Mouse (Mus musculus) forebrain, embryonic 12.5 days (tissue): ENCODE results near the gene Hyal2. TPM values are rescaled to one million over a fixed set of nuclear protein-coding genes. Genes with fewer than 3 reads are reported as not detected.

ENCODE experiments used
- ATAC-seq: fragments of 200-750 bp; cut with Nextera tagmentation; 2 replicates; pipeline ENCODE4 v1.8.0; 2017; ENCODE audit warnings: moderate TSS enrichment; ENCODE audit not compliant: low FRiP score
- H3K27ac ChIP-seq: fragments of 300-500 bp; sonication (generic); 2 replicates; pipeline ENCODE4 v1.5.1; 2016; ENCODE audit warnings: mild to moderate bottlenecking
- H3K27me3 ChIP-seq: fragments of 300-500 bp; sonication (generic); 2 replicates; pipeline ENCODE4 v1.6.1; 2016; ENCODE audit warnings: mild to moderate bottlenecking
- H3K36me3 ChIP-seq: fragments of 300-500 bp; sonication (generic); replicated peaks from 2 replicates; pipeline ENCODE4 v1.6.1; 2016; ENCODE audit warnings: mild to moderate bottlenecking
- H3K4me1 ChIP-seq: fragments of 300-500 bp; sonication (generic); 2 replicates; pipeline ENCODE4 v1.6.1; 2016
- H3K4me2 ChIP-seq: fragments of 300-500 bp; sonication (generic); 2 replicates; pipeline ENCODE4 v1.6.1; 2016; ENCODE audit warnings: mild to moderate bottlenecking, moderate library complexity
- H3K4me3 ChIP-seq: fragments of 300-500 bp; sonication (generic); replicated peaks from 2 replicates; pipeline ENCODE4 v1.5.1; 2016; ENCODE audit warnings: mild to moderate bottlenecking
- H3K9ac ChIP-seq: fragments of 300-500 bp; sonication (generic); 2 replicates; pipeline ENCODE4 v1.6.1; 2016; ENCODE audit warnings: mild to moderate bottlenecking
- H3K9me3 ChIP-seq: fragments of 300-500 bp; sonication (generic); 2 replicates; pipeline ENCODE4 v1.6.1; 2016
- WGBS: fragments of 180-500 bp; shearing (Covaris S2); methylation state at CpG from one replicate; pipeline ENCODE4 v1.1.7; 2016; 5-methylcytosine and 5-hydroxymethylcytosine counted together
- polyA plus RNA-seq: library from polyadenylated mRNA; unstranded; fragments of >200 nt; fragmentation: Nextera tagmentation; extraction: Ambion mirVana; gene quantifications from 2 replicates; pipeline ENCODE4 v1.2.1, GENCODE M21; 2016

The Hyal2 gene
- polyA plus RNA-seq, 1 experiment from 2014 or later, result 108 TPM

DNA sequence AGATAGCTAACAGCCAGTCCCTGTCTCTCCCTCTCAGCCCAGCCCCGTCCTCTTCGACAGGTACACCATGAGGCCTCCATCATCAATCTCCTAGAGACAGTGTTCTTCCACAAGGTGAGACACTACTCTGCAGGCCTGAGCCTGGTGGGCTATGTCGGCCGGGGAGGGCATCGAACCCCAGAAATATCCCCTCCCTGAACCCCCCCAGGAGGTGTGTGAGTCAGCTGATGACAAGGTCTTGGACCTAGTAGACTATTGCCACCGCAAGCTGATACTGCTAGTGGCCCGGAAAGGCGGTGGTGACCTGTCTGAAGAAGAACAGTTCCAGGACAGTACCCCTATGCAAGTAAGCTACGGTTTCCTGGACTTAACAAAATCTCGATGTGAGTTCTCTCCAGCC lies 18.9 kb upstream of the Hyal2 start:
- WGBS, result 90% methylated on average over 10 of the region's 10 CpGs
- Histone ChIP-seq H3K27ac (no peak overlapping the region), H3K4me3 (no peak overlapping the region), H3K9me3 (no peaks in the 10 kb centered on the region), H3K27me3 (peaks cover 59% of the 10 kb centered on the region), H3K36me3 (peaks cover 11% of the 10 kb centered on the region), H3K4me2 (no peak overlapping the region), H3K9ac (no peak overlapping the region), H3K4me1 (peaks cover 44% of the 10 kb centered on the region)
- no peak for ATAC-seq

DNA sequence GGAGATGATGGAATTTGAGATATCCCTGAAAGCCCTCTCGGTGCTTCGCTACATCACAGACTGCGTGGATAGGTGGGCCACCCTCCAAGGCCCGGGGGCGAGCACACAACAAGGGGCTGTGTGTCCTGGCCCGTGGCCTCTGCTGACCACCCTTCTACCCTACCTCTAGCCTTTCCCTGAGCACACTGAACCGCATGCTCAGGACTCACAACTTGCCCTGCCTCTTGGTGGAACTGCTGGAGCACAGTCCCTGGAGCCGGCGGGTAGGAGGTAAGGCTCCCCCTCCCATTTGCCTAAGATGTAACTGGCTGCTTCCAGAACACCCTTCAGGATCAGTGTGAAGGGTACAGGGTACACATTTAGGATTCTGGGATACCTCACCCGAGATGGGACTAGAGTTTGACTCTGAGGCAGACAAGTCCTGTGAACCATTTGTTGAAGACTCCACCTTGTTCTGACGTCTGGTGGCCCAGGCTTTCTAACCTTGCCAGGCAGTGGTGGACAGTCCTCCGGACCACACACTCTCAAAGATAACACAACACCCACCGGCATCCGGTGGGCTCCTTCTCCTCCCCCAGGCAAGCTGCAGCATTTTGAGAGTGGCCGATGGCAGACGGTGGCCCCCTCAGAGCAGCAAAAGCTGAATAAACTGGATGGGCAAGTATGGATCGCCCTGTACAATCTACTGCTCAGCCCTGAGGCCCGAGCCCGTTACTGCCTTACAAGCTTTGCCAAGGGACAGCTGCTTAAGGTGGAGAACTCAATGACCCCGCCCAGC lies 18.3 kb upstream of the Hyal2 start:
- peaks cover 4% of the 10 kb centered on the region for H3K36me3 ChIP-seq
- no peak for ATAC-seq
- no peak overlapping the region for H3K4me2 ChIP-seq
- H3K4me3 ChIP-seq, result no peak overlapping the region
- 90% methylated on average over 20 of the region's 20 CpGs for WGBS
- H3K9ac ChIP-seq, result no peak overlapping the region
- no peaks in the 10 kb centered on the region for H3K9me3 ChIP-seq
- no peak overlapping the region for H3K27ac ChIP-seq
- H3K4me1 ChIP-seq, result peaks cover 47% of the 10 kb centered on the region
- peaks cover 59% of the 10 kb centered on the region for H3K27me3 ChIP-seq

DNA sequence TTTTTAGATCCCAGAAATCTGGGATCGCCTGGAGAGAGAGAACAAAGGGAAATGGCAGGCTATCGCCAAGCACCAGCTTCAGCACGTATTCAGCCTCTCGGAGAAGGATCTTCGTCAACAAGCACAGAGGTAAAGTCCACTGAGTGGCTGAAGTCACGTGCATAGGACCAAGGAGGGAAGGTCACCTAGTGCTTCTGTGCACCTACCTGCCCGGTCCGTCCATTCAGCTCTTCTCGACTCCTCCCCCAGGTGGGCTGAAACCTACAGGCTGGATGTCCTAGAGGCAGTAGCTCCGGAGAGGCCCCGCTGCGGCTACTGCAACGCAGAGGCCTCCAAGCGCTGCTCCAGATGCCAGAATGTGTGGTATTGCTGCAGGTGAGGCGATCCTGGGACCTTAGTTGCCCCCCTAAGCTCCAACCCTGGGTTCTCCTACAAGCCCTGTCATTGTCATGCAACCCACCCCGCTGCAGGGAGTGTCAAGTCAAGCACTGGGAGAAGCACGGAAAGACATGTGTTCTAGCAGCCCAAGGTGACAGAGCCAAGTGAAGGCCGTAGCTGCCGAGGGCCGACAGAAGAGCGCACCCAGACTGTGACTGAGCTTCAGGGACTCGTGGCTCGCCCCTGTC lies 17.1 kb upstream of the Hyal2 start:
- ATAC-seq, result no peak
- Histone ChIP-seq H3K9me3 (no peaks in the 10 kb centered on the region), H3K27ac (no peak overlapping the region), H3K4me3 (peak overlapping the region; percentile 40), H3K27me3 (peaks cover 59% of the 10 kb centered on the region), H3K4me2 (peak overlapping the region; percentile 61), H3K36me3 (no peaks in the 10 kb centered on the region), H3K9ac (0 out of 2 replicates have a peak overlapping the region, but pooled peaks have one; percentile 51), H3K4me1 (peaks cover 53% of the 10 kb centered on the region)
- 26% methylated on average over 23 of the region's 23 CpGs for WGBS

DNA sequence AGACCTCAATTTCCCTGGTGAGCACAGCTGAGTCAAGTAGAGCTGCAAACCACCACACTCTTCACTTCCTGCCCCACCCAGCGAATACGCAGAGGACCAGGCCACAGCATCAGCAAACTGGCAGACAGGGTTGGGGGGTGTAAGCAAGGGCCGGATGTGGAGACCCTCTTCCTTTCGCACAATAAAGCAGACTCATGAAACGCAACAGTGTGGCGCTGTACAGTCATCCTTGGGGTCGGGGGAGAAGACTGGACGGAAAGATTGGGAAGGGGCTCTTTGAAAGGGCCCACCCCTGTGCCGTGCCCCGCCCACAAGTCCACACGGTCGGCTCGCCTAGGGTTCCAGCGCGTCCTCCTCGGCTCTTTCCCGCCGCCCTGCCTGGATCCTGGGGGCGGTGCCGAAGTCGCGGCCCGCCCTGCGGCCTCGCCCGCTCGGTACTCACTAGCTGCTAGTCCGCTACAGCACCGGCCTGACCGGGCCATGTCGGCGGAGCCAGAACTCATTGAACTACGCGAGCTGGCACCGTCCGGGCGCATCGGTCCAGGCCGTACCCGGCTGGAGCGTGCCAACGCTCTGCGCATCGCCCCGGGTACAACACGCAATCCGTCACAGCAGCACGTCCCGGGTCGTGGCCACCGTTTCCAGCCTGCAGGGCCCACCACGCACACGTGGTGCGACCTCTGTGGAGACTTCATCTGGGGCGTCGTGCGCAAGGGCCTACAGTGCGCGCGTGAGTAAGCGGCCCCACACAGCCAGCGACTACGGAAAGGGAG lies 16.4 kb upstream of the Hyal2 start, which contains the start of gene Rassf1:
Rassf1 (plus strand) TSS at position 439 of the 773 bp plus-strand sequence.
- 0 out of 2 replicates have a peak, but pooled peaks have one; percentile 2 for ATAC-seq
- Histone ChIP-seq H3K4me3 (peak within 1 kb of the TSS; percentile 40), H3K9me3 (no peaks in the 10 kb centered on the region), H3K4me2 (peak within 1 kb of the TSS; percentile 61), H3K9ac (peak within 1 kb of the TSS; percentile 51), H3K4me1 (peaks cover 58% of the 10 kb centered on the region), H3K36me3 (no peaks in the 10 kb centered on the region), H3K27ac (0 out of 2 replicates have a peak within 1 kb of the TSS, but pooled peaks have one; percentile 4), H3K27me3 (peaks cover 59% of the 10 kb centered on the region)
- WGBS, result 1% methylated on average over 63 of the region's 63 CpGs

DNA sequence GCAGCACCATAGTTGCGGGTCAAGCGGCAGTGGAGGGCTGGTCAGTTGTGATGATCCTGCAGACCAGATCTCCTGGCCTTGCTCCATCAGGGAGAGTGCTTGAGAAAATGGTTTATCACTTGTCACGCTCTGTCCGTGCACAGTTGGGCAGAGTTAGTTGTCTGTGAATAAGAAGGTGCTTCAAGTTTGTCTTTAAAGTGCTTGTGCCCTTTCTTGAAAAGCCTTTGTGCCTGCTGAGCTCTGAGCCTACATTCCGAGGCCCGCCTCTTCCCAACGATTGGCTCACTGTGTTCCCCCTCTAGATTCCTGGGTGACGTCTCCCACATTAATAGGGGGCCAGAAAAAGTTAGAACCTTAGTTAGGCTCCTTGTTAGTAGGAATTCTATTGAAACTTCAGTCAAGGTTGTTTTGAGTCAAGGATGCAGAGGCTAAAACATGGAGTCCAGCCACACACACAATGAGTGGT lies 15.8 kb upstream of the Hyal2 start:
- ATAC-seq, result no peak
- WGBS, result 7% methylated on average over 8 of the region's 8 CpGs
- peaks cover 59% of the 10 kb centered on the region for H3K27me3 ChIP-seq

DNA sequence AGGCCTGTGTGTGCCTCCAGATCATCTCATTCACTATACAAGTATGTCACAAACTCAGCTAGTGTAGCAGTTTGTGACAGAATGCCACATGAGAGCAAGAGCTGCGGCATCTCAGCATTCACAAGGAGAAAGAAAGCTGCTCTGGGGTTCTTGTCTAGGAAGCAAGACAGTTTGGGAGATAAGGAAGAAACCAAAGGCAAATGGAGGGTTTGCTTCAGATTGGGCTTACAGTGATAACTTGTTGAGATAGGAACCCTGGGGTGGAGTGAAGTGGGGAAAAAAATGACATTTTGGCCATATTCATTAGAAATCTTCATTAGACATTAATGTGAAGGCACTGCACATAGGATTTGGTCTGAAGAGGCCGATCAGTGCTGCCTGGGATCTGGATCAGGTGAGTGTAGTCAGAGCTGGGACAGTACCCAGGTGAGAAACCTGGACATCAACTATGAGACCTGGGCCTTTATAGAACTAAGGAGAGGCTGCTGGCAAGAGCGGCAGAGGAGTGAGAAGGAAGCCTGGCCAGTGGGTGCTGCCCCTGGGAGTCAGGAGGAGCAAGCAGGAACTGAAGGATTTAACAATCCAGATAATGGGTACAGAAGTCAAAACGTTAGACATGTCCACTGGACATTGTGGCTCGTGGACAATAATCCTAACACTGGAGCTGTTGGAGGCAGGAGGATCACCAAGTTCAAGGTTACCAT lies 14.9 kb upstream of the Hyal2 start:
- no peaks in the 10 kb centered on the region for H3K9me3 ChIP-seq
- peak overlapping the region; percentile 82 for H3K4me2 ChIP-seq
- 78% methylated on average over 5 of the region's 5 CpGs for WGBS
- H3K4me1 ChIP-seq, result peaks cover 55% of the 10 kb centered on the region
- ATAC-seq, result no peak
- peaks cover 57% of the 10 kb centered on the region for H3K27me3 ChIP-seq
- peak overlapping the region; percentile 63; the same call in 1 of the 2 replicates for H3K4me3 ChIP-seq
- H3K27ac ChIP-seq, result no peak overlapping the region
- peaks cover 9% of the 10 kb centered on the region for H3K36me3 ChIP-seq
- H3K9ac ChIP-seq, result no peak overlapping the region

More for the DNA sequence above, 15.8 kb upstream of the Hyal2 start:
- Histone ChIP-seq H3K9me3 (no peaks in the 10 kb centered on the region), H3K27ac (0 out of 2 replicates have a peak overlapping the region, but pooled peaks have one; percentile 4), H3K36me3 (0 out of 2 replicates have a peak, but pooled peaks cover under 1% of the 10 kb centered on the region), H3K9ac (peak overlapping the region; percentile 51), H3K4me1 (peaks cover 58% of the 10 kb centered on the region), H3K4me2 (peak overlapping the region; percentile 61), H3K4me3 (peak overlapping the region; percentile 40)

DNA sequence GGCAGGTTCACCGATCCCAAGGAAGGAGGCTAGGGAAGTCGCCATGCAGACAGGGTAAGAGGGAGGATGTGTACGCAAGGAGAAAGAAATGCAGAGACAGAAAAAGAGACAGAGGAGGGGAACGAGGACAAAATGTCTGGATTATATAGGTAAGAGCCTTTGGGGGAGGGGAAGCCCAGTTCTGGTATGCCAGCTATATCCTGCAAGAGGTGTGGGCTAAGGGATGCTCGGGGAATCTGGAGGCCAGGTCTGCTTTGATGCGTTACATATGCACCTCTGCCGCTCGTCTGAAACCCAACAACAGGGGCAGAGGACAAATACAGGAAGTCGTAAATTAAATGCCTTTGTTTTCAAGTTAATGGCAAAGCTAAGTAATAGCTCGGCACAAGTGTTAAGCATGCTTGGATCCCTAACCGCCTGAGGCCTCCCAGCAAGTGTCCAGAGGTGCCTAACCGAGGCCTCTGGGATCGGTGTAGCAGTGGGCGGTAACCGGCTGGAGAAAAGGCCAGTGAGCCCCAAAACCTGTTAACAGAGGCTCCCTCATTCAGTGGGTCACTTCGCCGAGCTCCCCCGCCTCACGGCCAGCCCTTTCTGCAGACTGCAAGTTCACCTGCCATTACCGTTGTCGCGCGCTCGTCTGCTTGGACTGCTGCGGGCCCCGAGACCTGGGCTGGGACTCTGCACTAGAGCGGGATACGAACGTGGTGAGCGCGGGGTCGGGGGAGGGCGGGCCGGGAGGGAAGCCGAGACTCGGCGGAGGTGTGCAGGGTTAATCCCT lies 14.0 kb upstream of the Hyal2 start:
- peaks cover 55% of the 10 kb centered on the region for H3K4me1 ChIP-seq
- peak overlapping the region; percentile 63 for H3K4me3 ChIP-seq
- H3K27me3 ChIP-seq, result peaks cover 48% of the 10 kb centered on the region
- H3K27ac ChIP-seq, result peak overlapping the region; percentile 92
- peak overlapping the region; percentile 82 for H3K4me2 ChIP-seq
- no peaks in the 10 kb centered on the region for H3K9me3 ChIP-seq
- H3K36me3 ChIP-seq, result peaks cover 18% of the 10 kb centered on the region
- H3K9ac ChIP-seq, result peak overlapping the region; percentile 80
- WGBS, result 5% methylated on average over 37 of the region's 37 CpGs
- peak; percentile 78 for ATAC-seq

DNA sequence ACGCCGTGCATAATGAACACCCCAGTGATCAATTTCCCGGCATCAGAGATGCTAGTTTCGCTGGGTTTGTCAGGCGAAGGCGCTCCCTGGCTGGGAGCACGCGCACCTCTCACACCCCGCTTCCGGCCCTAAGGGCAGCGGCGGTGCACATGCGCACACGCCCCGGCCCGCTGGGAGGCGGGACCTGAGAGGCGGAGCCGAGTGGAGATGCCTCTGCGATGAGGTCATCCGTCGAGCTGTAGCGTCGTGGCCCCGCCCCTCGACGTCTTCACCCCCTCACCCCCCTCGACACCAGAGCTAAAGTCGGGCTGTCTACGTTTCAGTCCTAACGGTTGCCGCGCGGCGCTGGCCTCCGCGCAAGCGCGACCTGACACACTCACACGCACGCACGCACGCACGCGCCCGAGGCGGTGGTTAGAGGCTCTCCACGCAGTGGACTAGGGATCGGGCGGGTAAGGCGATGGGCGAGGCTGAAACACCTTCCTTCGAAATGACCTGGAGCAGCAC lies 13.4 kb upstream of the Hyal2 start:
- peak overlapping the region; percentile 80 for H3K9ac ChIP-seq
- H3K27me3 ChIP-seq, result peaks cover 42% of the 10 kb centered on the region
- H3K36me3 ChIP-seq, result peaks cover 25% of the 10 kb centered on the region
- under 1% methylated on average over 51 of the region's 53 CpGs for WGBS
- H3K9me3 ChIP-seq, result no peaks in the 10 kb centered on the region
- peak overlapping the region; percentile 82 for H3K4me2 ChIP-seq
- ATAC-seq, result peak; percentile 92
- peak overlapping the region; percentile 63 for H3K4me3 ChIP-seq
- H3K27ac ChIP-seq, result peak overlapping the region; percentile 92
- H3K4me1 ChIP-seq, result peaks cover 55% of the 10 kb centered on the region

DNA sequence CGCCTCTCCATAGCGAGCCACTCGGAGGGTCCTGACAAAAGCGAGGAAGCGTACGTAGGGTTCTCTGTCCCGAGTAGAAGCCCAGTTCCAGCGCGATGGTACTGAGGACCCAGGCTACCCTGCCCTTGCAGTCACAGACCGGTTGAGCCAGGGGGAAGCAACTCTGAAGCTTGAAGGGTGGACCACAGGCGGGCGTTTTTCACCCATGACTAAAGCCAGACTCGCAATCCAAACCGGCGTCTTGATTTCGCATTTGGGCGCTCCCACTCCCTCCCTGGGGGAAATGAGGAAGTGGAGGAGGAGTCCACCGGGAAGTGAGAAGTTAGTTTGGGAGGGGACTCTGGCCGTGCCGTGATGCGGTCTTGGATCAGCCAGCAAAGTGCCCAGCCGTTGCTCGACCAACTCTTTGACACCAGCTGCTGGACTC lies 12.7 kb upstream of the Hyal2 start:
- Histone ChIP-seq H3K36me3 (peaks cover 31% of the 10 kb centered on the region), H3K4me3 (peak overlapping the region; percentile 63), H3K4me2 (peak overlapping the region; percentile 82), H3K9ac (peak overlapping the region; percentile 80), H3K4me1 (peaks cover 55% of the 10 kb centered on the region), H3K27me3 (peaks cover 35% of the 10 kb centered on the region), H3K27ac (peak overlapping the region; percentile 92), H3K9me3 (no peaks in the 10 kb centered on the region)
- ATAC-seq, result peak; percentile 39
- WGBS, result under 1% methylated on average over 23 of the region's 23 CpGs

DNA sequence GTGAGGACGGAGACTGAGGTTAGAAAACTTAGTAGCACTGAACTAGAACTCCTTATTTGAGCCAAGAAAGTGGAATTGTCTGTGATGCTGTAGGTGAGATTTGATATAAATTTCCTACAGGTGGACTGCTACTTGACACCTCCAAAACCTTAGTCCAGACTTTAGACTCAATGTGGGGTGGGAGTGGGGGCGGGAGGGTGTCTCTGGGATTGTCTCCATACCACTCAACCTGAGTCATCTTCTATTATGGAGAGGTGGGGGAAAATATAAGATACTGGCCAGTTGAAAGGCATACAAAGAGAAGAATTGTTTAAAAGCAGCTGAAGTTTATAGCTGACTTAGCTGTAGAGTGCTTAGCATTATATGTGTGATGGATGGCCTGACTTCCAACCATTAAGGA lies 12.0 kb upstream of the Hyal2 start:
- H3K27me3 ChIP-seq, result peaks cover 28% of the 10 kb centered on the region
- 50% methylated on average over 2 of the region's 2 CpGs for WGBS
- H3K9ac ChIP-seq, result peak overlapping the region; percentile 80
- ATAC-seq, result no peak
- H3K4me1 ChIP-seq, result peaks cover 55% of the 10 kb centered on the region
- H3K27ac ChIP-seq, result 0 out of 2 replicates have a peak overlapping the region, but pooled peaks have one; percentile 92
- H3K9me3 ChIP-seq, result no peaks in the 10 kb centered on the region
- H3K4me2 ChIP-seq, result peak overlapping the region; percentile 82
- peaks cover 38% of the 10 kb centered on the region for H3K36me3 ChIP-seq
- H3K4me3 ChIP-seq, result peak overlapping the region; percentile 63
